Mouse (Mus musculus) forelimb bud, embryonic 11.5 days (tissue): ENCODE measurements around the gene Gm17949.

Experiments
- DNase-seq: peaks from one replicate; pipeline ENCODE4 v3.0.0-alpha.2; 2012; ENCODE audit warnings: low read depth, low spot score

The Gm17949 gene

GRCm38 (mm10) chr17:56990115-56990746, 21.0 kb upstream of the Gm17949 start, which contains the start of gene Clpp:
Gene Clpp (plus strand): TSS chr17:56990305.
- DNase-seq, result peak; percentile 93

GRCm38 (mm10) chr17:56990966-56991365, 20.3 kb upstream of the Gm17949 start:
- DNase-seq, result no peak

- DNase-seq, result no peak
Observed at GRCm38 (mm10) chr17:56995046-56995445, 16.2 kb upstream of the Gm17949 start.

GRCm38 (mm10) chr17:56996506-56996905, 14.8 kb upstream of the Gm17949 start:
- no peak for DNase-seq

- DNase-seq, result peak; percentile 97
Observed at GRCm38 (mm10) chr17:56997029-56997667, 14.1 kb upstream of the Gm17949 start, which contains the start of gene Alkbh7. Gene Alkbh7 (plus strand): TSS chr17:56997339.

GRCm38 (mm10) chr17:56999414-56999813, 11.9 kb upstream of the Gm17949 start:
- DNase-seq, result no peak

- DNase-seq, result no peak
Observed at GRCm38 (mm10) chr17:56999968-57000609, 11.2 kb upstream of the Gm17949 start, which contains the start of gene Pspn. Gene Pspn (minus strand): TSS chr17:57000018.

GRCm38 (mm10) chr17:57001228-57001627, 10.0 kb upstream of the Gm17949 start:
- DNase-seq, result no peak

- DNase-seq, result no peak
Observed at GRCm38 (mm10) chr17:57003994-57004393, 7.3 kb upstream of the Gm17949 start.

- DNase-seq, result no peak
Observed at GRCm38 (mm10) chr17:57007137-57007905, 3.9 kb upstream of the Gm17949 start.

GRCm38 (mm10) chr17:57010911-57011235, 396 bp upstream of the Gm17949 start:
- no peak for DNase-seq

- DNase-seq, result no peak
Observed at GRCm38 (mm10) chr17:57012245-57012795, 1.1 kb downstream of the Gm17949 start.

- no peak for DNase-seq
Observed at GRCm38 (mm10) chr17:57019693-57020092, 8.4 kb downstream of the Gm17949 start.

GRCm38 (mm10) chr17:57020960-57021359, 9.7 kb downstream of the Gm17949 start:
- no peak for DNase-seq

GRCm38 (mm10) chr17:57027471-57027870, 16.2 kb downstream of the Gm17949 start:
- DNase-seq, result no peak

GRCm38 (mm10) chr17:57029691-57030090, 18.4 kb downstream of the Gm17949 start:
- DNase-seq, result no peak

GRCm38 (mm10) chr17:57030931-57031660, 19.8 kb downstream of the Gm17949 start, which contains the start of gene Khsrp:
Gene Khsrp (minus strand): TSS chr17:57031522.
- no peak for DNase-seq

- DNase-seq, result peak; percentile 100
Observed at GRCm38 (mm10) chr17:57031661-57032420, 20.6 kb downstream of the Gm17949 start.

- no peak for DNase-seq
Observed at GRCm38 (mm10) chr17:57032854-57033253, 21.6 kb downstream of the Gm17949 start.

- DNase-seq, result no peak
Observed at GRCm38 (mm10) chr17:57038978-57039377, 27.7 kb downstream of the Gm17949 start.
